Mouse (Mus musculus) liver, embryonic 16.5 days (tissue): ENCODE data around the gene B230217C12Rik. TPM values are rescaled to one million over a fixed set of nuclear protein-coding genes. Genes with fewer than 3 reads are reported as not detected.

ENCODE experiments used
- ATAC-seq: fragments of 200-750 bp; cut with Nextera tagmentation; 2 replicates; pipeline ENCODE4 v1.8.0; 2017; ENCODE audit warnings: low read depth, mild to moderate bottlenecking, moderate number of reproducible peaks, moderate library complexity
- H3K27ac ChIP-seq: fragments of 300-500 bp; sonication (generic); 2 replicates; pipeline ENCODE4 v1.5.1; 2014; ENCODE audit warnings: mild to moderate bottlenecking, low read length
- H3K27me3 ChIP-seq: fragments of 300-500 bp; sonication (generic); 2 replicates; pipeline ENCODE4 v1.6.1; 2014; ENCODE audit warnings: low read depth, low read length, mixed read lengths; ENCODE audit not compliant: control insufficient read depth, insufficient read depth
- H3K36me3 ChIP-seq: fragments of 300-500 bp; sonication (generic); 2 replicates; pipeline ENCODE4 v1.6.1; 2014; ENCODE audit warnings: mild to moderate bottlenecking; ENCODE audit not compliant: control insufficient read depth, insufficient read depth
- H3K4me1 ChIP-seq: fragments of 300-500 bp; sonication (generic); 2 replicates; pipeline ENCODE4 v1.6.1; 2014; ENCODE audit warnings: low read depth, low read length, mixed read lengths; ENCODE audit not compliant: control insufficient read depth
- H3K4me2 ChIP-seq: fragments of 300-500 bp; sonication (generic); 2 replicates; pipeline ENCODE4 v1.6.1; 2014; ENCODE audit warnings: low read depth, low read length, mixed read lengths
- H3K4me3 ChIP-seq: fragments of 300-500 bp; sonication (generic); 2 replicates; pipeline ENCODE4 v1.5.1; 2014; ENCODE audit warnings: low read depth, mild to moderate bottlenecking, low read length
- H3K9ac ChIP-seq: fragments of 300-500 bp; sonication (generic); 2 replicates; pipeline ENCODE4 v1.6.1; 2014; ENCODE audit warnings: low read depth, low read length
- H3K9me3 ChIP-seq: fragments of 300-500 bp; sonication (generic); replicated peaks from 2 replicates; pipeline ENCODE4 v1.6.1; 2016; ENCODE audit warnings: low read length; ENCODE audit not compliant: control insufficient read depth
- WGBS: fragments of 180-500 bp; shearing (Covaris S2); extraction: QIAGEN DNeasy Blood & Tissue Kit; methylation state at CpG from one replicate; pipeline ENCODE4 v1.1.7; 2014; ENCODE audit not compliant: insufficient replicate concordance; 5-methylcytosine and 5-hydroxymethylcytosine counted together
- polyA plus RNA-seq: library from polyadenylated mRNA; unstranded; fragments of >200 nt; fragmentation: Nextera tagmentation; extraction: Ambion mirVana; gene quantifications from 2 replicates; pipeline ENCODE4 v1.2.1, GENCODE M21; 2015

Gene B230217C12Rik
- polyA plus RNA-seq, 1 experiment from 2014 or later: 0.19 TPM

GRCm38 (mm10) chr11:97813085-97813484 is 27.5 kb upstream of the B230217C12Rik start:
- H3K9me3 ChIP-seq: no peaks in the 10 kb centered on the region
- no peak overlapping the region for H3K4me2 ChIP-seq
- H3K4me1 ChIP-seq: peaks cover 64% of the 10 kb centered on the region
- no peak overlapping the region for H3K27ac ChIP-seq
- H3K4me3 ChIP-seq: no peak overlapping the region
- ATAC-seq: no peak
- no peaks in the 10 kb centered on the region for H3K36me3 ChIP-seq
- WGBS: 64% methylated on average over 7 of the region's 7 CpGs
- no peaks in the 10 kb centered on the region for H3K27me3 ChIP-seq
- no peak overlapping the region for H3K9ac ChIP-seq

- Histone ChIP-seq H3K9me3 (no peaks in the 10 kb centered on the region), H3K27me3 (no peaks in the 10 kb centered on the region), H3K4me3 (no peak overlapping the region), H3K4me2 (no peak overlapping the region), H3K9ac (no peak overlapping the region), H3K27ac (no peak overlapping the region), H3K4me1 (peaks cover 64% of the 10 kb centered on the region), H3K36me3 (no peaks in the 10 kb centered on the region)
- 70% methylated on average over 16 of the region's 17 CpGs for WGBS
- ATAC-seq: no peak
Observed at GRCm38 (mm10) chr11:97813746-97814515, 26.6 kb upstream of the B230217C12Rik start.

GRCm38 (mm10) chr11:97815736-97816135 is 24.8 kb upstream of the B230217C12Rik start:
- Histone ChIP-seq H3K27me3 (no peaks in the 10 kb centered on the region), H3K9ac (no peak overlapping the region), H3K36me3 (no peaks in the 10 kb centered on the region), H3K4me2 (no peak overlapping the region), H3K27ac (peak overlapping the region; percentile 14; the same call in 1 of the 2 replicates), H3K4me1 (peaks cover 60% of the 10 kb centered on the region), H3K9me3 (no peaks in the 10 kb centered on the region), H3K4me3 (no peak overlapping the region)
- WGBS: 65% methylated on average over 11 of the region's 11 CpGs
- no peak for ATAC-seq

GRCm38 (mm10) chr11:97816176-97816575 is 24.4 kb upstream of the B230217C12Rik start:
- no peak overlapping the region for H3K4me2 ChIP-seq
- no peak for ATAC-seq
- 68% methylated on average over 5 of the region's 5 CpGs for WGBS
- H3K27ac ChIP-seq: peak overlapping the region; percentile 14; the same call in 1 of the 2 replicates
- H3K27me3 ChIP-seq: no peaks in the 10 kb centered on the region
- H3K4me1 ChIP-seq: peaks cover 59% of the 10 kb centered on the region
- H3K9ac ChIP-seq: no peak overlapping the region
- no peaks in the 10 kb centered on the region for H3K9me3 ChIP-seq
- H3K4me3 ChIP-seq: no peak overlapping the region
- no peaks in the 10 kb centered on the region for H3K36me3 ChIP-seq

GRCm38 (mm10) chr11:97816916-97817315 is 23.7 kb upstream of the B230217C12Rik start:
- Histone ChIP-seq H3K9me3 (no peaks in the 10 kb centered on the region), H3K4me3 (no peak overlapping the region), H3K4me2 (no peak overlapping the region), H3K9ac (no peak overlapping the region), H3K27ac (no peak overlapping the region), H3K4me1 (peaks cover 65% of the 10 kb centered on the region), H3K36me3 (no peaks in the 10 kb centered on the region), H3K27me3 (no peaks in the 10 kb centered on the region)
- WGBS: 56% methylated on average over 9 of the region's 9 CpGs
- ATAC-seq: no peak

GRCm38 (mm10) chr11:97817379-97817778 is 23.2 kb upstream of the B230217C12Rik start:
- Histone ChIP-seq H3K27ac (peak overlapping the region; percentile 58; the same call in 1 of the 2 replicates), H3K4me1 (peaks cover 64% of the 10 kb centered on the region), H3K27me3 (no peaks in the 10 kb centered on the region), H3K4me3 (no peak overlapping the region), H3K9me3 (no peaks in the 10 kb centered on the region), H3K4me2 (peak overlapping the region; percentile 19; the same call in 1 of the 2 replicates), H3K9ac (peak overlapping the region; percentile 46), H3K36me3 (no peaks in the 10 kb centered on the region)
- WGBS: 4% methylated on average over 5 of the region's 5 CpGs
- peak; percentile 43 for ATAC-seq

- no peak overlapping the region for H3K4me2 ChIP-seq
- no peak for ATAC-seq
- H3K4me3 ChIP-seq: no peak overlapping the region
- H3K9me3 ChIP-seq: no peaks in the 10 kb centered on the region
- H3K36me3 ChIP-seq: no peaks in the 10 kb centered on the region
- no peaks in the 10 kb centered on the region for H3K27me3 ChIP-seq
- no peak overlapping the region; the same call in 1 of the 2 replicates for H3K9ac ChIP-seq
- H3K27ac ChIP-seq: no peak overlapping the region; the same call in 1 of the 2 replicates
- peaks cover 60% of the 10 kb centered on the region for H3K4me1 ChIP-seq
- WGBS: 39% methylated on average over 6 of the region's 6 CpGs
Observed at GRCm38 (mm10) chr11:97818003-97818402, 22.6 kb upstream of the B230217C12Rik start.

GRCm38 (mm10) chr11:97818571-97818970 is 22.0 kb upstream of the B230217C12Rik start:
- H3K4me1 ChIP-seq: peaks cover 57% of the 10 kb centered on the region
- WGBS: 28% methylated on average over 4 of the region's 4 CpGs
- H3K36me3 ChIP-seq: no peaks in the 10 kb centered on the region
- no peak for ATAC-seq
- H3K27ac ChIP-seq: no peak overlapping the region; the same call in 1 of the 2 replicates
- no peaks in the 10 kb centered on the region for H3K27me3 ChIP-seq
- no peak overlapping the region for H3K4me3 ChIP-seq
- H3K9me3 ChIP-seq: no peaks in the 10 kb centered on the region
- H3K4me2 ChIP-seq: no peak overlapping the region
- no peak overlapping the region; the same call in 1 of the 2 replicates for H3K9ac ChIP-seq

- H3K27ac ChIP-seq: no peak overlapping the region
- H3K27me3 ChIP-seq: no peaks in the 10 kb centered on the region
- ATAC-seq: no peak
- H3K4me1 ChIP-seq: peaks cover 52% of the 10 kb centered on the region
- H3K9ac ChIP-seq: no peak overlapping the region; the same call in 1 of the 2 replicates
- H3K36me3 ChIP-seq: no peaks in the 10 kb centered on the region
- no peak overlapping the region for H3K4me3 ChIP-seq
- WGBS: 56% methylated on average over 4 of the region's 4 CpGs
- H3K4me2 ChIP-seq: no peak overlapping the region
- no peaks in the 10 kb centered on the region for H3K9me3 ChIP-seq
Observed at GRCm38 (mm10) chr11:97819102-97819501, 21.5 kb upstream of the B230217C12Rik start.
